Mouse (Mus musculus) megakaryocyte progenitor cell, adult 5-6 weeks (primary cell): Measurements from ENCODE around the gene Cnmd. TPM values are rescaled to one million over a fixed set of nuclear protein-coding genes. Genes with fewer than 3 reads are reported as not detected.
A peak's percentile ranks its signal among the peaks of the same experiment; 100 is the strongest.

ENCODE experiments used
- ATAC-seq: replicated peaks from 2 replicates; pipeline ENCODE4 v1.8.0; 2016; ENCODE audit warnings: mild to moderate bottlenecking, moderate TSS enrichment, inconsistent platforms; ENCODE audit not compliant: poor library complexity
- total RNA-seq, 2 experiments: library from RNA; stranded (forward) in 1 of 2; stranded (reverse) in 1 of 2; fragments of 157-497, 149-512 nt in 1 of 2; fragments of 200-1000 nt in 1 of 2; gene quantifications; 2 replicates each; pipeline versions ENCODE4 v1.2.3 to v1.2.4; 2015 to 2017

Cnmd gene
- total RNA-seq (2015) (1.5 and 2.4 TPM in 2 replicates), total RNA-seq (2017) (0.29 and 1.5 TPM in 2 replicates)

GRCm38 (mm10) chr14:79662001-79662400, at the start of gene Cnmd:
Cnmd (minus strand) TSS chr14:79662170.
- no peak for ATAC-seq

GRCm38 (mm10) chr14:79711301-79711700, 49.3 kb upstream of the Cnmd start:
- ATAC-seq = no peak

- ATAC-seq = no peak
Observed at GRCm38 (mm10) chr14:79703523-79704172, 41.7 kb upstream of the Cnmd start.

GRCm38 (mm10) chr14:79701606-79702005, 39.6 kb upstream of the Cnmd start:
- ATAC-seq = no peak

- no peak for ATAC-seq
Observed at GRCm38 (mm10) chr14:79701054-79701453, 39.1 kb upstream of the Cnmd start.

GRCm38 (mm10) chr14:79699381-79699780, 37.4 kb upstream of the Cnmd start:
- no peak for ATAC-seq

GRCm38 (mm10) chr14:79690068-79690844, 28.3 kb upstream of the Cnmd start:
- no peak for ATAC-seq

- ATAC-seq = no peak
Observed at GRCm38 (mm10) chr14:79680652-79681051, 18.7 kb upstream of the Cnmd start.

- no peak for ATAC-seq
Observed at GRCm38 (mm10) chr14:79677891-79678687, 16.1 kb upstream of the Cnmd start.

- ATAC-seq = no peak
Observed at GRCm38 (mm10) chr14:79677108-79677753, 15.3 kb upstream of the Cnmd start.

GRCm38 (mm10) chr14:79673083-79674013, 11.4 kb upstream of the Cnmd start:
- ATAC-seq = no peak

GRCm38 (mm10) chr14:79672567-79672966, 10.6 kb upstream of the Cnmd start:
- ATAC-seq = no peak

GRCm38 (mm10) chr14:79671008-79671407, 9.0 kb upstream of the Cnmd start:
- no peak for ATAC-seq

- peak; percentile 99 for ATAC-seq
Observed at GRCm38 (mm10) chr14:79661005-79661917, 709 bp downstream of the Cnmd start.

GRCm38 (mm10) chr14:79660467-79660866, 1.5 kb downstream of the Cnmd start:
- ATAC-seq = no peak

- no peak for ATAC-seq
Observed at GRCm38 (mm10) chr14:79658748-79659508, 3.0 kb downstream of the Cnmd start.

- no peak for ATAC-seq
Observed at GRCm38 (mm10) chr14:79658286-79658685, 3.7 kb downstream of the Cnmd start.

- 0 out of 2 replicates have a peak, but pooled peaks have one; percentile 29 for ATAC-seq
Observed at GRCm38 (mm10) chr14:79652654-79653053, 9.3 kb downstream of the Cnmd start.
